Mouse (Mus musculus) cerebellum, postnatal 4 days (tissue): ENCODE results near the gene Lrrc46.
A peak's percentile ranks its signal among the peaks of the same experiment; 100 is the strongest.

Experiments used
- DNase-seq, 2 experiments: peaks; one replicate each; pipeline ENCODE4 v3.0.0; 2022; ENCODE audit warnings: low spot score in 2 of 2, mixed read lengths in 1 of 2

Gene Lrrc46

GRCm38 (mm10) chr11:97049492-97050085 lies 8.4 kb upstream of the Lrrc46 start:
- DNase-seq = no peak

- DNase-seq = no peak
Measured at GRCm38 (mm10) chr11:97048090-97048650, 7.0 kb upstream of the Lrrc46 start.

- no peak for DNase-seq
Measured at GRCm38 (mm10) chr11:97045861-97046260, 4.7 kb upstream of the Lrrc46 start.

- DNase-seq = no peak
Measured at GRCm38 (mm10) chr11:97044902-97045301, 3.7 kb upstream of the Lrrc46 start.

- no peak for DNase-seq
Measured at GRCm38 (mm10) chr11:97040301-97041021, 746 bp downstream of the Lrrc46 start.

GRCm38 (mm10) chr11:97038881-97039280 lies 2.3 kb downstream of the Lrrc46 start:
- no peak for DNase-seq

GRCm38 (mm10) chr11:97036141-97036540 lies 5.1 kb downstream of the Lrrc46 start:
- no peak for DNase-seq

- DNase-seq = no peak
Measured at GRCm38 (mm10) chr11:97033781-97034180, 7.4 kb downstream of the Lrrc46 start.

- no peak for DNase-seq
Measured at GRCm38 (mm10) chr11:97032499-97032898, 8.7 kb downstream of the Lrrc46 start.

GRCm38 (mm10) chr11:97031977-97032376 lies 9.2 kb downstream of the Lrrc46 start:
- no peak for DNase-seq

GRCm38 (mm10) chr11:97030426-97030825 lies 10.8 kb downstream of the Lrrc46 start:
- DNase-seq = no peak

GRCm38 (mm10) chr11:97029686-97030417 lies 11.4 kb downstream of the Lrrc46 start, which contains the start of gene Scrn2:
Gene Scrn2, plus strand, starts transcription at chr11:97029938.
- DNase-seq = peak; percentile 59 to 84

- DNase-seq = peak; percentile 80 to 90
Measured at GRCm38 (mm10) chr11:97025721-97026344, 15.4 kb downstream of the Lrrc46 start.

GRCm38 (mm10) chr11:97024977-97025376 lies 16.2 kb downstream of the Lrrc46 start:
- no peak for DNase-seq

GRCm38 (mm10) chr11:97021873-97022484 lies 19.2 kb downstream of the Lrrc46 start:
- DNase-seq = peak; percentile 54 to 73

GRCm38 (mm10) chr11:97021121-97021765 lies 20.0 kb downstream of the Lrrc46 start:
- no peak for DNase-seq

GRCm38 (mm10) chr11:97019345-97019708 lies 21.9 kb downstream of the Lrrc46 start:
- no peak for DNase-seq

- DNase-seq = no peak
Measured at GRCm38 (mm10) chr11:97018583-97019344, 22.4 kb downstream of the Lrrc46 start.

GRCm38 (mm10) chr11:97017696-97018582 lies 23.3 kb downstream of the Lrrc46 start:
- DNase-seq = no peak
